Mouse (Mus musculus) heart, embryonic 15.5 days (tissue): ENCODE measurements at regions not wholly inside any gene's neighbourhood (a gene's known extent, or its start where the extent isn't known, plus 50 kb on each side); places are given as distances from the start of the nearest gene placed in this dataset.

ENCODE experiments used
- ATAC-seq: fragments of 200-750 bp; cut with Nextera tagmentation; replicated peaks from 2 replicates; pipeline ENCODE4 v1.8.0; 2017; ENCODE audit warnings: low read depth, moderate TSS enrichment; ENCODE audit not compliant: insufficient number of reproducible peaks, insufficient read depth, low FRiP score
- H3K27ac ChIP-seq: fragments of 300-500 bp; sonication (generic); 2 replicates; pipeline ENCODE4 v1.5.1; 2015; ENCODE audit warnings: mild to moderate bottlenecking, inconsistent platforms
- H3K27me3 ChIP-seq: fragments of 300-500 bp; sonication (generic); 2 replicates; pipeline ENCODE4 v1.6.1; 2015; ENCODE audit warnings: inconsistent platforms
- H3K36me3 ChIP-seq: fragments of 300-500 bp; sonication (generic); 2 replicates; pipeline ENCODE4 v1.6.1; 2015; ENCODE audit warnings: mild to moderate bottlenecking, inconsistent platforms
- H3K4me1 ChIP-seq: fragments of 300-500 bp; sonication (generic); replicated peaks from 2 replicates; pipeline ENCODE4 v1.6.1; 2015; ENCODE audit warnings: inconsistent platforms
- H3K4me2 ChIP-seq: fragments of 300-500 bp; sonication (generic); 2 replicates; pipeline ENCODE4 v1.6.1; 2015; ENCODE audit warnings: inconsistent platforms, mild to moderate bottlenecking, moderate library complexity
- H3K4me3 ChIP-seq: fragments of 300-500 bp; sonication (generic); 2 replicates; pipeline ENCODE4 v1.5.1; 2015; ENCODE audit warnings: mild to moderate bottlenecking, inconsistent platforms
- H3K9ac ChIP-seq: fragments of 300-500 bp; sonication (generic); 2 replicates; pipeline ENCODE4 v1.6.1; 2015; ENCODE audit warnings: mild to moderate bottlenecking, inconsistent platforms
- H3K9me3 ChIP-seq: fragments of 300-500 bp; sonication (generic); replicated peaks from 2 replicates; pipeline ENCODE4 v1.6.1; 2016; ENCODE audit warnings: inconsistent platforms
- WGBS: fragments of 180-500 bp; shearing (Covaris S2); methylation state at CpG from one replicate; pipeline ENCODE4 v1.1.7; 2015; ENCODE audit warnings: mixed read lengths; 5-methylcytosine and 5-hydroxymethylcytosine counted together

DNA sequence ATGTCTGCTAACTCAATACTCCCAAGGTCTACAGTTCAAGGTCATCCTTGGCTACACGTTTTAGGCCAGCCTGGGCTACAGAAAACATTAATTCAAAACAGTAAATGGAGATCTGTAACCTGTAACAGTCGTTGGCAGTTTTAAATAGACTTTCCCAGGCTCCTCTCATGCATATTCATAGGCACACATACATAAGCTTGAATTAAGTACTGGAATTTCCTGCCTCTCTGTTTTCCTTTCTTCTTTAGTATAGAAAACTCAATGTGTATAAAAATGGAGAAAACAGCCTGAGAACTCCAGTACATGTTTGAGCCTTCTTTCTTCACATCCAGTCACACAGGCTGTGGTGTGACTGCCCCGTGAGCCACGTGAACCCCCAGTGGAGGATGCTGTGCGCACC, 86.0 kb upstream of the Zbtb40 start:
- Histone ChIP-seq H3K27me3 (peaks cover 37% of the 10 kb centered on the region), H3K36me3 (no peaks in the 10 kb centered on the region), H3K4me2 (no peak overlapping the region), H3K9me3 (no peaks in the 10 kb centered on the region), H3K4me1 (peaks cover 8% of the 10 kb centered on the region; the same call in 1 of the 2 replicates), H3K4me3 (no peak overlapping the region), H3K9ac (no peak overlapping the region), H3K27ac (no peak overlapping the region)
- no peak for ATAC-seq
- WGBS: 57% methylated on average over 5 of the region's 5 CpGs

DNA sequence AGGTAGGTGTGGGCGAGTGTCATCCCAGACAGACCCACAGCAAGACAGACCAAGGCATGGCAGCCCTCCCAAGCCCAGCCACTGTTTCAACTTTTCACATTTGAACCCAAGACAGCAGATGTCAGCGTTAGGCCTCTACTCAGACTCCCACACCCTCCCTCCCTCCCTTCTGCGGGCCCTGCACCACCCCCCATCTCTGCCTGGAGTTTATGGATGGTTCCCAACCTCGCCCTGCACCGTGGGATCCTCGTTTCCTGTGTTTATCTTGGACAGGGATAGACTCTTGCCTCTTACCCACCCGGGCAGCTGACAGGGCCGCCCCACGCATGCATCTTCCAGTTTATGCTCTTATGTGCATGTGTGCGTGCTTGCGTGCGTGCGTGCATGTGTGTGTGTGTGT, 85.2 kb upstream of the Zbtb40 start:
- Histone ChIP-seq H3K4me3 (no peak overlapping the region), H3K9me3 (no peaks in the 10 kb centered on the region), H3K27ac (no peak overlapping the region), H3K36me3 (no peaks in the 10 kb centered on the region), H3K4me2 (no peak overlapping the region), H3K9ac (no peak overlapping the region), H3K4me1 (peaks cover 8% of the 10 kb centered on the region; the same call in 1 of the 2 replicates), H3K27me3 (peaks cover 43% of the 10 kb centered on the region)
- 0 out of 2 replicates have a peak, but pooled peaks have one; percentile 16 for ATAC-seq
- WGBS: 41% methylated on average over 13 of the region's 13 CpGs

- no peak overlapping the region for H3K4me3 ChIP-seq
- peaks cover 53% of the 10 kb centered on the region for H3K27me3 ChIP-seq
- peaks cover 15% of the 10 kb centered on the region; the same call in 1 of the 2 replicates for H3K4me1 ChIP-seq
- no peak for ATAC-seq
- H3K9ac ChIP-seq: no peak overlapping the region
- 34% methylated on average over 7 of the region's 7 CpGs for WGBS
- no peaks in the 10 kb centered on the region for H3K36me3 ChIP-seq
- H3K27ac ChIP-seq: no peak overlapping the region
- no peaks in the 10 kb centered on the region for H3K9me3 ChIP-seq
- H3K4me2 ChIP-seq: no peak overlapping the region
Measured at GRCm38 (mm10) chr4:137130619-137131212, 82.1 kb upstream of the Zbtb40 start.

DNA sequence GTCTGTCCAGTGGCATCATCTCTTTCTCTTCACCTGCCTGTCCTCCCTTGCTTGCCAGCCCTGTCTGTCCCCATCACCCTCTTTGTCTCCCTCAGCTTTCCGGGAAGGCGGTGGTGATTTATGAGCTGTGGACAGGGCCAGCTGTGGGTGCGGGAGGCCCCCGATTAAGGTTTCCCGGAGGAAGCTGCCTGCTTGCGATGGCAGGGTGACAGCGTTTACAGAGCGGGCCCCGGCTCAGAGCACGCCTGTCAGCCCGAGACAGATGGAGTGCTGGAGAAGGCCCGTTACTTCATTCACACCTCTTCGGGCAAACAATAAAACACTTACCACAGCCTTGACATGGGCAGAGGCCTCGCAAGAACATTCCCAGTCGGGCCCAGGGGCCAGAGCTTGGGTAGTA, 79.6 kb upstream of the Zbtb40 start:
- Histone ChIP-seq H3K4me3 (no peak overlapping the region), H3K4me2 (no peak overlapping the region), H3K27ac (no peak overlapping the region), H3K9me3 (no peaks in the 10 kb centered on the region), H3K36me3 (no peaks in the 10 kb centered on the region), H3K4me1 (peaks cover 7% of the 10 kb centered on the region; the same call in 1 of the 2 replicates), H3K27me3 (peaks cover 50% of the 10 kb centered on the region), H3K9ac (no peak overlapping the region)
- no peak for ATAC-seq
- 8% methylated on average over 15 of the region's 15 CpGs for WGBS

- WGBS: 46% methylated on average over 10 of the region's 10 CpGs
- H3K4me3 ChIP-seq: no peak overlapping the region
- no peak overlapping the region for H3K9ac ChIP-seq
- peaks cover 12% of the 10 kb centered on the region for H3K4me1 ChIP-seq
- H3K4me2 ChIP-seq: no peak overlapping the region
- H3K27me3 ChIP-seq: peaks cover 37% of the 10 kb centered on the region
- no peaks in the 10 kb centered on the region for H3K9me3 ChIP-seq
- no peaks in the 10 kb centered on the region for H3K36me3 ChIP-seq
- H3K27ac ChIP-seq: no peak overlapping the region
- no peak for ATAC-seq
Measured at GRCm38 (mm10) chr4:137121684-137122083, 73.1 kb upstream of the Zbtb40 start.

GRCm38 (mm10) chr4:137120597-137120996, 72.0 kb upstream of the Zbtb40 start:
- Histone ChIP-seq H3K9me3 (no peaks in the 10 kb centered on the region), H3K4me1 (peaks cover 12% of the 10 kb centered on the region), H3K9ac (no peak overlapping the region), H3K27me3 (peaks cover 33% of the 10 kb centered on the region), H3K4me3 (no peak overlapping the region), H3K27ac (no peak overlapping the region), H3K4me2 (no peak overlapping the region), H3K36me3 (no peaks in the 10 kb centered on the region)
- ATAC-seq: no peak
- 60% methylated on average over 7 of the region's 7 CpGs for WGBS

DNA sequence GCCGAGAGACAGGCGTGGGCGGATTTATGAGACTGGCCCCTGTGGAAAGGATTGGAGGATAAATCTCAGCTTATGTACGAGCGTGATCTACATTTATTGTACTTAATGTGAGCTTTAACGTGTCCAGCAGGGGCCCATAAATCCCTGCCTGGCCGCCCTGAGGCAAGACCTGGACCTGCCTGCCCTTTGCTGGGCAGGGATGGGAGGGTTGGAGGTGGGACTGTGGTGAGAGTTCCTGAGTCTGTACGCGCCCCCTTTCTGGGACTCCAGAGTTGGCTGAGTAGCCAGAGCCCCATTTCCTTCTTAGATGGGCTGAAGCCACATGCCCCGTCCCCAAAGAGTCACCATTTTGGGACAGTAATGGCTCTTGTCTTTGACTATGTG, 69.7 kb upstream of the Zbtb40 start:
- H3K9ac ChIP-seq: peak overlapping the region; percentile 31

DNA sequence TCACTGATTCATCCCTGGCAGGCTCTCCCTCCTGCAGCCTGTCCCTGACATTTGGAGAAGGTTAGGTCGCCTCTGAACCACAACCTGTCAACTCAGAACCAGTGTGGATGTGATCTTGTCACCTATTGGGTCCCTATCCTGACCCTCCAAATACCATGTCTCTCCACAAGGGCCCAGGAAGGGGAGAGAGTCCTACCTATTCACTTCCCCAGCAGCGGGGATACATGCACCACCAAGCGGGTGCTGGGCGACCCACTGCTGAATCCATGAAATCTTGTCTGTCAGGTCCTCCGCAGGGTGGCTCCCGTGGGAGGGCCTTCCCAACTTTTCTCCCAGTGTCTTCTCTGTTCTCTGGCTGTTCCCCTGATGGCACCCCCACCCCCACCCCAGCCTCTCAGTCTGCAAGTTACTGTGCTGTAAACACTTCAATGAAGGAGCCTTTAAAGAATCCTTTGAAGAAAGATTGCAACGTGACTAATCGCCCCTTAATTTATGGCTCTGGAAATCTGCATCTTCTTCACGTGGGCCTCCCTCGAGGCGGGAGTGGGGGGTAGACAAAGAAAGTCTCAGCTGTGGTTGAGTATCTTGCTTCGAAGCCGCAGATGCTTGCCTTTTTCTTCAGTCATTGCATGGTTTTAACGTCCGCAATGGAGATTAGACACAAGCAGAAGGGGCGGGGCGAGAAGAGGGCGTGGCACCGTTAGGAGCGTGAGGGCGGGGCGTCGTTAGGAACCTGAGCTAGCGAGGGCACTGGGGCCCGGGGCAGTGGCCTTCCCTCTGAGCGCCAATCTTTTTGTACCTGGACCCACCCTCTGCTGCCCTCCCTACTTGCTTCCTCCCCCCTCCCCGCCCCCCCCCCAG, 69.1 kb upstream of the Zbtb40 start:
- 2% methylated on average over 26 of the region's 27 CpGs for WGBS
- ATAC-seq: peak; percentile 69; the same call in 1 of the 2 replicates
- Histone ChIP-seq H3K27me3 (peaks cover 37% of the 10 kb centered on the region), H3K9ac (peak overlapping the region; percentile 31), H3K27ac (no peak overlapping the region), H3K4me1 (peaks cover 12% of the 10 kb centered on the region), H3K4me3 (peak overlapping the region; percentile 35), H3K4me2 (peak overlapping the region; percentile 67), H3K36me3 (no peaks in the 10 kb centered on the region), H3K9me3 (no peaks in the 10 kb centered on the region)

More for the DNA sequence above, 69.7 kb upstream of the Zbtb40 start:
- peak overlapping the region; percentile 67 for H3K4me2 ChIP-seq
- ATAC-seq: no peak
- peaks cover 37% of the 10 kb centered on the region for H3K27me3 ChIP-seq
- H3K4me3 ChIP-seq: peak overlapping the region; percentile 35
- no peaks in the 10 kb centered on the region for H3K36me3 ChIP-seq
- no peaks in the 10 kb centered on the region for H3K9me3 ChIP-seq
- peaks cover 12% of the 10 kb centered on the region for H3K4me1 ChIP-seq
- WGBS: 17% methylated on average over 10 of the region's 10 CpGs
- H3K27ac ChIP-seq: no peak overlapping the region

DNA sequence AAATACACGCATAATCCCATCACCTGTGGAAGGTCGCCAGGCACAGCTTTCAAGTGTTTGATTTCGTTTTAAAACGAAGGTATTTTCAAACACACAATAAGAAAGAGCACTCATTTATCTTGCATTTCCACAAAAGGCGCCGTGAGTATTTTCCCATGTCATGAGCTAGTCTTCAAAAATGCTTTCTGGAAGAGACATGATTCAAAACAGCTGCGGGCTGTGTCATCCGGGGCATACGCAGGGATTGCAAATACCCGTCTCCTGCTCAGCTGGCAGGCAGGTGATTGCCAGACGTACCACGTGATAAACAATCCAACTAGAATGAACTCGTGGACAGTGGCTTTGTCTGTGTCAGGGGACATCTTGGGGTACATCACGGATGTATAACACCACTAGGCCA, 66.5 kb upstream of the Zbtb40 start:
- H3K27me3 ChIP-seq: peaks cover 36% of the 10 kb centered on the region
- no peak overlapping the region for H3K4me3 ChIP-seq
- WGBS: 82% methylated on average over 14 of the region's 14 CpGs
- no peak overlapping the region for H3K9ac ChIP-seq
- H3K36me3 ChIP-seq: no peaks in the 10 kb centered on the region
- peaks cover 12% of the 10 kb centered on the region for H3K4me1 ChIP-seq
- no peaks in the 10 kb centered on the region for H3K9me3 ChIP-seq
- H3K4me2 ChIP-seq: no peak overlapping the region
- no peak overlapping the region for H3K27ac ChIP-seq
- ATAC-seq: no peak

GRCm38 (mm10) chr4:137110276-137110675, 61.7 kb upstream of the Zbtb40 start:
- no peaks in the 10 kb centered on the region for H3K9me3 ChIP-seq
- no peaks in the 10 kb centered on the region for H3K4me1 ChIP-seq
- no peak overlapping the region for H3K4me2 ChIP-seq
- H3K9ac ChIP-seq: no peak overlapping the region
- no peak for ATAC-seq
- H3K27ac ChIP-seq: no peak overlapping the region
- 68% methylated on average over 10 of the region's 10 CpGs for WGBS
- H3K4me3 ChIP-seq: no peak overlapping the region
- peaks cover 16% of the 10 kb centered on the region for H3K27me3 ChIP-seq
- H3K36me3 ChIP-seq: no peaks in the 10 kb centered on the region

GRCm38 (mm10) chr4:137104447-137105044, 55.9 kb upstream of the Zbtb40 start:
- Histone ChIP-seq H3K27me3 (peaks cover 8% of the 10 kb centered on the region), H3K9me3 (no peaks in the 10 kb centered on the region), H3K4me1 (no peaks in the 10 kb centered on the region), H3K9ac (no peak overlapping the region), H3K27ac (no peak overlapping the region), H3K4me3 (no peak overlapping the region), H3K4me2 (no peak overlapping the region), H3K36me3 (no peaks in the 10 kb centered on the region)
- 77% methylated on average over 10 of the region's 10 CpGs for WGBS
- no peak for ATAC-seq
